Mouse (Mus musculus) cerebellum, postnatal 10 days (tissue): ENCODE measurements around the gene Ubxn7.

Experiments
- DNase-seq, 2 experiments: peaks; one replicate each; pipeline ENCODE4 v3.0.0; 2021; ENCODE audit warnings: mixed read lengths in 2 of 2

Ubxn7 gene

GRCm38 (mm10) chr16:32436657-32437056, 104.6 kb downstream of the Ubxn7 start:
- no peak for DNase-seq

GRCm38 (mm10) chr16:32437266-32437665, 105.2 kb downstream of the Ubxn7 start:
- DNase-seq, result no peak

- DNase-seq, result no peak
Measured at GRCm38 (mm10) chr16:32441432-32441831, 109.4 kb downstream of the Ubxn7 start.
